Mouse (Mus musculus): ENCODE measurements around the gene Gm28035.

GRCm38 (mm10) chr2:30236426-30237198, 3.8 kb upstream of the Gm28035 start:
- TF ChIP-seq CTCF (IDR thresholded peaks at IDR 0.05; ENCODE audit: low read depth) (no peak), EP300 (IDR thresholded peaks at IDR 0.05; ENCODE audit: low read depth) (no peak)

Data from heart, postnatal 0 days (tissue).